Mouse (Mus musculus) embryo, embryonic 11 days (tissue): ENCODE measurements around the gene Thra.

ENCODE experiments used
- DNase-seq: peaks from one replicate; pipeline ENCODE4 v3.0.0-alpha.2; 2015

Thra gene

DNA sequence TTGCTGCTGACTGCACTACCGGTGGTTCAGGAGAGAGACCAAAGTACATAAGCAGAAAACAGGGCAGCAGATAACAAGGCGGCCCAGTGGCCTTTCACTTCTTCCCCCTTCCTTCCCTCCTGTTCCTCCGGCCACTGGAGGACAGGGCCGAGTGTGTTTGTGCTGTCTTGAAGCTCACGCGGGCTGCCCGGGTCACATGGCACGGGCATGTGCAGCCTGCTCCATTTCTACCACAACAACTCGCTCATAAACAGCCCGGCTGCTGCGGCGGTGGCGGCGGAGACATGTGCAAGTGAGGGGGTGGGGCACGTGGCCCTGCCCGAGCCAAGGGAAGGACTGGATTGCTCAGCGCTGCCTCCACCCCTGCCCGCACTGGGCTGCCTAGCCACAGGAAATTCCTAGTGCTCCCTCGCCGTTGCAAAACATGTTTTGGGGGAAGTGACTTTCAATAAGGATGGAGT lies 42.8 kb downstream of the Thra start:
- peak; percentile 89 for DNase-seq

GRCm38 (mm10) chr11:98784139-98784538 lies 43.7 kb downstream of the Thra start:
- no peak for DNase-seq

DNA sequence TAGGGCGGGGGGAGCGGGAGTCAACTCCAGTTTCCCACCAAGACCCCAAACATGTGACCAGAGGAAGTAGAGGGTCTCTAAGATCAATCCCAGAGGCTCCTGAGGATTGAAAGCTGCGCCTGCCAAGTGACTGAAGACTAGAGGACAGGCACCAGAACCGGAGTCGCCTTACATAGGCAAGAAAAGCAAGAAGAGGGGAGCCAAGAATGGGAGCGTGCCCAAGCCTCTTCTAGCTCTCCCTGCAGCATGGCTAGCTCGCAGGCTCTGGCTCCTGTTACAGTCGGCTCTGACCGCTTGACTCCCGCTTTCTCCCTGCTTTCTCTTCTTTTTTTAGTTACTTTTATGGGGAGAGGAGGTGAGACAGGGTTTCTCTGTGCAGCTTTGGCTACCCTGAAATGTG lies 44.8 kb downstream of the Thra start:
- no peak for DNase-seq

DNA sequence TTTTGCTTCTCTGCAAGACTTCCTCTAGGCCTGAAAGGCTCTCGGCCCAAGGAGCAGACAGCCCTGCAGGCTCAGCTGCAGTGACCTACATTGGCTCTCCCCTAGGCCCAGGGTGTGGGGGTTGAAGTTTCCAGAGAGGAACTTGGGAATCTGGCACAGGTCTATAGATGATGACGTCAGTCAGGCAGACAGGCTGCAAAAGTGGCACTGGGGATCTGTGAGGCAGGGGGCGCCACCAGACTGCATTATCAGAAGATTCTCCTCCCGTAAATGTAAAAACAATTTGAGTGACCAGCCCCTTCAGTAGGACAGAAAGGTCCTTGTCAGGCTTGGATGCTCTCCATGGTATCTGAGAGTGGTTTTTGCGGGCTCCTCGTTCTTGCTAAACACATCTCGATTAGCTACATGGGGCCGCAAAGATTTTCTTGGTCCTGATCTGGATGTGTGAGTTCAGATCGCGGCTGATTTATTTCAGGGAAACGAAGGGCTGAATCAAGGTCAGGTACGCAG lies 45.4 kb downstream of the Thra start:
- peak; percentile 77 for DNase-seq

GRCm38 (mm10) chr11:98786359-98787214 lies 46.1 kb downstream of the Thra start:
- DNase-seq: peak; percentile 92

GRCm38 (mm10) chr11:98787229-98787628 lies 46.8 kb downstream of the Thra start:
- DNase-seq: no peak

DNA sequence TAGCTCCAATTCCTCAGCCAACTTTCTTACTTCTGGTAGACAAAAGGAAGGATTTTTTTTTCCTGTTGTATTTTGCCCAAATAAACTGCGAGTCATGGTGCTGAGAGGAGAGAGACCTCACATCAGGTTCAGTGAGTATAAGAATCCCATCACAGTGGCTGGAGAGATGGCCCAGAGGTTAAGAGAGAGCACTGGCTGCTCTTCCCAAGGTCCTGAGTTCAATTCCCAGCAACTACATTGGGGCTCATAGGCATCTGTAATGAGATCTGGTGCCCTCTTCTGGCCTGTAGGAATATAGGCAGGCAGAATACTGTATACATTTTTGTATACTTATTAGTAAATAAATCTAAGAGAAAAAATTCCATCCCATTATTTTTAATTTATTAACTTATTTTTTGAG lies 47.3 kb downstream of the Thra start:
- DNase-seq: peak; percentile 35

GRCm38 (mm10) chr11:98788139-98788538 lies 47.7 kb downstream of the Thra start:
- no peak for DNase-seq

DNA sequence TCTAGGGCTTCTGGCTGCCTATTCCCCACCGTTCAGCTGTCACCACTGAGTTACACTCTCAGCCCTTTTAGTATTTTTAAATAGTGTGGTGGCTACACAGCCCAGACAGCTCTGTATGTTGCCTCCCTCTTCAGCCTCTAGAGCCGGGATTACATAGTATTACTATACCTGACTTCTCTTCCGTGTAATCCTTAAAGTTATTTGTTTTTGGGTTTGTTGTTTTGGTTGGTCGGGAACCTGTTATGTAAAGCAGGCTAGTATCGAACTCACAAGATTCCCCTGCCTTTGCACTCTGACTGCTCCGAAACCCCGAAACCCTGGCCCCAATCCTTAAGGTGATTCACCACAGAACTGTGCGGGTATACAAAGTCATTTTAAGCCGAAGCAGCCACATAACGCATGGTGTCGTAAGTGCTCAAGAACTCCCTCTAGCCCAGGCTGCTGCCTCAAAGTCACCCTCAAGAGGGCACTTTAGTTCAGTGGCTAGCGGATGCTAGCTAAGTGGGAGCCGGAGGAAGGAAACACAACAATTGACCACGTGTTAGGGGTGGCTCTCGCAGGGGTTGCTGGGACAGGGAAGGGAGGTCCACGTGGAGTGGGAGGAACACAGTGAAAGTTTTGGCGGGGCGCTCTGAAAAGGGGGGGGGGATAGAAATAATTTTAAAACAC lies 48.2 kb downstream of the Thra start:
- peak; percentile 94 for DNase-seq

- DNase-seq: no peak
Observed at GRCm38 (mm10) chr11:98789219-98789807, 48.9 kb downstream of the Thra start.

GRCm38 (mm10) chr11:98789824-98790223 lies 49.4 kb downstream of the Thra start:
- no peak for DNase-seq

- no peak for DNase-seq
Observed at GRCm38 (mm10) chr11:98790631-98791205, 50.3 kb downstream of the Thra start.

- DNase-seq: no peak
Observed at GRCm38 (mm10) chr11:98791448-98791847, 51.0 kb downstream of the Thra start.

DNA sequence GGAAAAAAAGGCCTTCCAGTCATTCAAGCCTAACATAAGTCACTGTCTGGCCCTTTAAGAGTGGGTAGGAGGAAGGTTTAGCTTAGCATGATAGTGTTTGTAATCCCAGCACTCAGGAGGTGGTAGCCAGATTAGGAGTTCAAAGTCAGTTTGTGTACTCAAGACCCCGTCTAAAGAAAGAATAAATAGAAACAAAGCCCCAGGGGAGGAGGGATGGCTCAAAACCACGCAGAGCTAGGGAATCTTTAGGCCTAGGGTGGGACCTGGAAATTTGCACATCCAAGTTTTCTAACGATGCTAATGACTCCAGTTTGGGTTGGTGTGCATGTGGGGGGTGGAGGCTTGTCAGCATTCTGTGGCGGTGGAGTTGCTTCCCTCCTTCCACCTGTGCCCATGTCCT lies 51.6 kb downstream of the Thra start:
- DNase-seq: no peak

DNA sequence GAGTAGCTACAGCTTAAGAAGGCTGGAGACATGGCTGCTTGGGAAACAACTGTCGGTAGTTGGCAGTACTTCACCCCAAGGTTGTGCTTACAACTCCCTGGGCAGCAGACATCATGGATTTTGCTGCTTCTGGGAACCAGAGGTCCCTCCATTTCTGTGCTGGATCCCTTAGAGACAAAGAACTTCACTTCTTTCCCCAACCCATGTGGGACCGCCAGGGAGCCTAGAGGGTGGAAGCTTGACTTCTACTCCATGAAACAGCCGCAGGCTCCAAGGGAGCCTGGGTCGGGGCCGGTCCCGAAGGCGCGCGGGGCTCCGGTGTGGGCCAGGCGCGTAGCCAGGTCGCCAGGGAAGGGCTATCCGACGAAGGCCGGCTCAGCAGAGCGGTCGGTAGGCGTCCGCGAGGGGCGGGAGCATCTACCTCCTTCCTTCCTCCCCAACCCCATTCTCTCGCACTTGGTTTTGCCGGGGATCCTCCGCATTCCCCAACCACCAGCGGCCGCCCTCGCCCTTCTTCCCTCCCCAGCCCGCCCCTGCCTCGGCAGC lies 54.1 kb downstream of the Thra start:
- peak; percentile 75 for DNase-seq

DNA sequence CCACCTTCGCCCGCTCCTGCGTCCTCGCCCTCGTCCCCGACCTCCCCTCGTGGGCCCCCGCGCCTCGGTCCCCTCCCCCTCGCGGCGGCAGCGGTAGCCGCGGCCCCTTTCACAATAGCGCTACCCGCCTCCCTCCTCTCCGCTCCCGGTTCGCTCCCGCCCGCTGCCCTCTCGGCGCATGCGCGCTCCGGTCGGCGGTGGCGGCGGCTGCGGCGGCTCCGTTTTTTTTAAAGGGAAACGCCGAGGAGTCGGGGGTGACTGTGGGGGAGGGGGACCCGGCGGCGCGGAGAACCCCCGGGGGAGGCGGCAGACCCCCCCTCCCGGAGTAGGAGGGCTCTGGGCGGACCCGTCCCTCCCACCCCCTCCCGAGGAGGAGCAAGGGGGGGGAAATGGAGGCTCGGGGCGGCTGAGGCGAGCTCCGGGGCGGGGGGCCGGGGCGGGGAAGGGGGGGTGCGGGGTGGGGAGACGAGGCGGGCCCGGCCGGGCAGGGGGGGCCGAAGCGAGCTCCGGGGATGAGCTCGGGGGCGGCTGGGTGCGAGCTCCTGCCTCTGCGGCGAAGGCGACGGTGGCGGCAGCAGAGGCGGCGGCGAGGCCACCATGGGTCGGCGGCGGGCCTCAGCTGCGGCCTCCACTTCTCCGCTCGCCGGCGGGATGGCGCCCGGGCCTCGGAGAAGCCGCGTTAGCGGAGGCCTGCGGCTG lies 54.7 kb downstream of the Thra start, which contains the start of gene Msl1:
Msl1 (plus strand) TSS at position 502 of the 699 bp plus-strand sequence.
- DNase-seq: peak; percentile 93

DNA sequence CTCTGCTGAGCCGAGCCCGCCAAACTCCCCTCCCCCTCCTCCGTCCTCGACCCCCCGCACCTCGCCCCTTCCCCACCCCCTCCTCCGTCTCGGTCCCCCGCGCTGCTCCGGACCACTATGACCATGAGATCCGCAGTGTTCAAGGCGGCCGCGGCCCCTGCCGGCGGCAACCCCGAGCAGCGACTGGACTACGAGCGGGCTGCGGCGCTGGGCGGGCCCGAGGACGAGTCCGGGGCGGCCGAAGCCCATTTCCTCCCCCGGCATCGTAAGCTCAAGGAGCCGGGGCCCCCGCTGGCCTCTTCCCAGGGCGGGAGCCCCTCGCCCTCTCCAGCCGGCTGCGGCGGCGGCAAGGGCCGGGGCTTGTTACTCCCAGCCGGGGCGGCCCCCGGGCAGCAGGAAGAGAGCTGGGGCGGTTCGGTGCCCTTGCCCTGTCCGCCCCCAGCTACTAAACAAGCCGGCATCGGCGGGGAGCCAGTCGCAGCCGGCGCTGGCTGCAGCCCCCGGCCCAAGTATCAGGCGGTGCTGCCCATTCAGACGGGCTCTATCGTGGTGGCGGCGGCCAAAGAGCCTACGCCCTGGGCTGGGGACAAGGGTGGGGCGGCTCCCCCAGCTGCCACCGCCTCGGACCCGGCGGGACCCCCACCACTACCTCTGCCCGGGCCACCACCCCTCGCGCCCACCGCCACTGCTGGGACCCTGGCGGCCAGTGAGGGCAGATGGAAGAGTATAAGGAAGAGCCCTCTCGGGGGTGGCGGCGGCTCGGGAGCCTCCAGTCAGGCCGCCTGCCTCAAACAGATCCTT lies 55.5 kb downstream of the Thra start:
- DNase-seq: peak; percentile 75

DNA sequence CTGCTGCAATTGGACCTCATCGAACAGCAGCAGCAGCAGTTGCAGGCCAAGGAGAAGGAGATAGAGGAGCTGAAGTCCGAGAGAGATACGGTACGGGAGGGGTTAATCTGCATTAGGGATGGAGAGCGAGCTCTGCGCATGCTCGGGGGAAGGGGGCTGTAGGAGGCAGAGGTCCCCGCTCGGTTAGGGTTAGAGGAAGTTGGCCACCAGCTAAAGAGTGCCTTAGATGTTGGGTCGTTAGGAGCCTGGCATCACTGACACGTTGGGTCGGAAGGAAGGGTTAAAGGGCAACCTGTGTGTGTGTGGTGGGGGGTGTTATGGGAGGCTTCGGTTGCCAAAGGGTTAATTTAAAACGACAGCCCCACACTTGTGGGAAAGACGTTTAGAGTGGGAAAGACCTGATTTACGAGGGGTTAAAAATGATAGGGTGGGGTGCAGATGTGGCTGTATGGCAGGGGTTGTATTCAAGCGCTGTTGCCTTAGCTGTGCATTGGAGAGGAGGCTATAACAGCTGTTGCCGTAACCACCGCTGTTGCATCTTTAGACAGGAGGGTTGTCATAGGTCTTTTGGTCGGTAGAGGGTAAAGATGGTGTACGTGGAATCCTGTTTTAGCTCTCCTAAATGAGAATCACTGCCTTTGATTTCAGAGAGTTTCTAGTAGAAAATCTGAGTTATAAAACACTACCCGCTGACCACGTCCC lies 56.2 kb downstream of the Thra start:
- DNase-seq: peak; percentile 89

DNA sequence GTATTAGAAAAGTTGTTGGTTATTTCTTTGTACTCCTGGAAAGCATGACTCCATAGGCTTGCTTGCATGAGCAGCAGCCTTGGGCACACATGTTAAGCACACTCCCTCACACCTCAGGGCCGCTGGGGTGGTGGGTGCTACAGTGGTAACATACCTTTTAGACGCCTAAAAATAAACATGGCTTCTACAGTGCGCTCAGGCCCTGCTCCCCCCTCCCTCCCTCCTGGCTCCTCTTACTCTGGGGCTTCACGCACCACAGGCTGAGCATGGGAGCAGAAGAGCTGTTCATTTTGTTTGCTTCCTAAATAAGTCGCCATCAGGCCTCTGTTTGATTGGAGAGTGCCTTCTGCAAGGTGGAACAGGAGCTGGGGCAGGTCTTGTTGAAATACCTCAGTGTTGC lies 56.9 kb downstream of the Thra start:
- DNase-seq: no peak

GRCm38 (mm10) chr11:98797909-98798308 lies 57.5 kb downstream of the Thra start:
- DNase-seq: no peak

DNA sequence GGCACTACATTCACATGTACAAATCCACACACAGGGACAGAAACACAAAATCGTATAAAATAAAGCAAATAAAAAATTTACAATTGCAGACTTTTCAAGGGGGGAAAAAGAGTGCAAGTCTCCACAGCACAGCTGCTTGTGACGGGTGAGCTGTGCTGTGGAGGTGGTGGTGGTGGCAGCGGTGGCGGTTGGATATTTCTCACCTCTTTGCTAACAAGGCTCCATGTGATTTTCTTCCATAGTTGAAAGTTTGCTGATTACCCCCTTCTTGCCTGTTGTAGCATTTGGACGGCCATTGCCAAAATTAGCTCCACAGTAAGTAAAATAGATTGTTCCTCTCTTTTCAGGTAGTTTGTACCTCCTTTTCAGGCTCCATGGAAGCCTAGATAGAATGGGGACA lies 64.2 kb downstream of the Thra start, which contains the start of gene Casc3:
Casc3 (plus strand) TSS at position 301 of the 400 bp plus-strand sequence.
- DNase-seq: no peak
